Mouse (Mus musculus) midbrain, embryonic 14.5 days (tissue): ENCODE measurements around the gene Rfx5. TPM values are rescaled to one million over a fixed set of nuclear protein-coding genes. Genes with fewer than 3 reads are reported as not detected.

Experiments
- ATAC-seq: fragments of 200-750 bp; cut with Nextera tagmentation; 2 replicates; pipeline ENCODE4 v1.8.0; 2017; ENCODE audit warnings: moderate number of reproducible peaks, moderate library complexity; ENCODE audit not compliant: low FRiP score, low TSS enrichment
- DNase-seq: peaks from one replicate; pipeline ENCODE4 v3.0.0-alpha.2; 2015
- H3K27ac ChIP-seq: fragments of 300-500 bp; sonication (generic); replicated peaks from 2 replicates; pipeline ENCODE4 v1.5.1; 2014; ENCODE audit warnings: mild to moderate bottlenecking, low read depth, low read length, moderate library complexity
- H3K27me3 ChIP-seq: fragments of 300-500 bp; sonication (generic); 2 replicates; pipeline ENCODE4 v1.6.1; 2014; ENCODE audit warnings: low read length, control low read depth, mixed read lengths; ENCODE audit not compliant: control insufficient read depth, insufficient read depth
- H3K36me3 ChIP-seq: fragments of 300-500 bp; sonication (generic); 2 replicates; pipeline ENCODE4 v1.6.1; 2014; ENCODE audit warnings: low read length, control low read depth; ENCODE audit not compliant: control insufficient read depth, insufficient read depth
- H3K4me1 ChIP-seq: fragments of 300-500 bp; sonication (generic); 2 replicates; pipeline ENCODE4 v1.6.1; 2014; ENCODE audit warnings: mild to moderate bottlenecking, antibody characterized with exemption, low read length, control low read depth; ENCODE audit not compliant: control insufficient read depth, insufficient read depth
- H3K4me2 ChIP-seq: fragments of 300-500 bp; sonication (generic); 2 replicates; pipeline ENCODE4 v1.6.1; 2014; ENCODE audit warnings: mild to moderate bottlenecking, low read length, moderate library complexity
- H3K4me3 ChIP-seq: fragments of 300-500 bp; sonication (generic); replicated peaks from 2 replicates; pipeline ENCODE4 v1.5.1; 2014; ENCODE audit warnings: low read depth, low read length
- H3K9ac ChIP-seq: fragments of 300-500 bp; sonication (generic); replicated peaks from 2 replicates; pipeline ENCODE4 v1.6.1; 2014; ENCODE audit warnings: mild to moderate bottlenecking, low read length, moderate library complexity
- H3K9me3 ChIP-seq: fragments of 300-500 bp; sonication (generic); 2 replicates; pipeline ENCODE4 v1.6.1; 2016; ENCODE audit warnings: low read length, control low read depth, mixed read lengths; ENCODE audit not compliant: control insufficient read depth
- WGBS: fragments of 180-500 bp; shearing (Covaris S2); extraction: QIAGEN DNeasy Blood & Tissue Kit; methylation state at CpG from one replicate; pipeline ENCODE4 v1.1.7; 2014; 5-methylcytosine and 5-hydroxymethylcytosine counted together
- polyA plus RNA-seq: library from polyadenylated mRNA; unstranded; fragments of >200 nt; fragmentation: Nextera tagmentation; extraction: Ambion mirVana; gene quantifications from 2 replicates; pipeline ENCODE4 v1.2.1, GENCODE M21; 2014

Rfx5 gene
- polyA plus RNA-seq, 1 experiment from 2014 or later: 8.3 TPM

DNA sequence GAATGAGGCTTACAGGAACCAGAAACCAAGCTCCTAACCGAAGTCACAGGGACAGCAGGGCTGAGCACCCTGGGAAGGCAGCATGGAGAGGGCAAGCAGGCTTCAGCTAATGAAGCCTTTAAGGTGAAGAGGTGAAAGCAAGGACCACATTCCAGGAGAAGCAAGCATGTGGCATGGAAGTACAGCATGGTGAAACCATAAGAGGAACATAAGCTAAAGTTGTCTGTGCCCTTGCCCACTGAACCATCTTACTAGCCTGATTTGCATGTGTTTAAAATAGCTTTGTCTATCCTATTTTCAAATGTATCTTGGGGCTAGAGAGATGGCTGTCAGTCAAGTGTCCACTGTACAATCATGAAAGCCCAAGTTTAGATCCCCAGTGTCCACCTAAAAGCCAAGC is 12.0 kb downstream of the Rfx5 start:
- WGBS: 79% methylated on average over 1 of the region's 1 CpGs
- H3K36me3 ChIP-seq: no peaks in the 10 kb centered on the region
- no peak overlapping the region for H3K4me3 ChIP-seq
- H3K9me3 ChIP-seq: no peaks in the 10 kb centered on the region
- no peak for ATAC-seq
- H3K9ac ChIP-seq: no peak overlapping the region
- H3K27me3 ChIP-seq: no peaks in the 10 kb centered on the region
- no peaks in the 10 kb centered on the region for H3K4me1 ChIP-seq
- DNase-seq: no peak
- no peak overlapping the region for H3K27ac ChIP-seq
- H3K4me2 ChIP-seq: no peak overlapping the region

DNA sequence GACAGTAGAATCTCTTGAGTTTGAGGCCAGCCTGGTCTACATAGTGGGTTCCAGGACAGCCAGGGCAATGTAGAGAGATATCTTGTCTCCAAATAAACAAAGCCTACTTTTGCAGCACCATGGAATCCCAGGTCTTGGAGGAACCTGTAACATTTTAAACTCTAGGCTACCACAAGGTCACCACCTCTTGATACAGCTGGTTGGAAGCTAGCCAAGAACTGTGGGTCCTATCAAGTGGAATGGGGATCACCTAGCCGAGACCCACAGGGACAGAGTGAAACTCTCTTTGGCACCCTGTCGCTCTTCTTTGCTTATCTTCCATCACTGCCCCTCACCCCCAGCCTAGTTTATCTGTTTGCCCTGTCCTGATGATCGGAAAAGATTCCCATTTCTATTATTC is 18.7 kb downstream of the Rfx5 start:
- H3K9me3 ChIP-seq: no peaks in the 10 kb centered on the region
- no peaks in the 10 kb centered on the region for H3K27me3 ChIP-seq
- H3K4me1 ChIP-seq: peaks cover 18% of the 10 kb centered on the region
- WGBS: 87% methylated on average over 3 of the region's 3 CpGs
- no peak for ATAC-seq
- H3K36me3 ChIP-seq: peaks cover 5% of the 10 kb centered on the region; the same call in 1 of the 2 replicates
- no peak overlapping the region for H3K4me3 ChIP-seq
- no peak overlapping the region for H3K27ac ChIP-seq
- DNase-seq: no peak
- H3K9ac ChIP-seq: no peak overlapping the region
- no peak overlapping the region for H3K4me2 ChIP-seq

DNA sequence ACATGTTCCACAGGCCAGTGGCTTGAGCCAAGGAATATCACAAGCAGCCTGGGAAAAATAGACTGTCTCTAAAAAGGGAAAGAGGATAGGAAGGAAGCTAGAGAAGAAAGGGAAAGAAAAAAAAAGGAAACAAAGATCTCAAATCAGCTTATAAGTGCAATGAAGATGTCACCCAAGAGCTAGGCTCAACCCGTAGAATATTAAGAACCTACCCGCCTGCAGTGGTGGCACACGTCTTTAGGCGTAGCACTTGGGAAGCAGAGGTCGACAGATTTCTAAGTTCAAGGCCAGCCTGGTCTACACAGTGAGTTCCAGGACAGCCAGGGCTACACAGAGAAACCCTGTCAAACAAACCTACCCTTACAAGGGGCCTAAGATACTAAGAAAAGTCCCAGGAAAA is 19.7 kb downstream of the Rfx5 start:
- peaks cover 6% of the 10 kb centered on the region; the same call in 1 of the 2 replicates for H3K36me3 ChIP-seq
- DNase-seq: no peak
- no peak for ATAC-seq
- no peak overlapping the region for H3K27ac ChIP-seq
- H3K4me3 ChIP-seq: 0 out of 2 replicates have a peak overlapping the region, but pooled peaks have one; percentile 91
- 84% methylated on average over 5 of the region's 5 CpGs for WGBS
- no peak overlapping the region for H3K9ac ChIP-seq
- no peaks in the 10 kb centered on the region for H3K27me3 ChIP-seq
- peaks cover 18% of the 10 kb centered on the region for H3K4me1 ChIP-seq
- H3K4me2 ChIP-seq: peak overlapping the region; percentile 77
- no peaks in the 10 kb centered on the region for H3K9me3 ChIP-seq

DNA sequence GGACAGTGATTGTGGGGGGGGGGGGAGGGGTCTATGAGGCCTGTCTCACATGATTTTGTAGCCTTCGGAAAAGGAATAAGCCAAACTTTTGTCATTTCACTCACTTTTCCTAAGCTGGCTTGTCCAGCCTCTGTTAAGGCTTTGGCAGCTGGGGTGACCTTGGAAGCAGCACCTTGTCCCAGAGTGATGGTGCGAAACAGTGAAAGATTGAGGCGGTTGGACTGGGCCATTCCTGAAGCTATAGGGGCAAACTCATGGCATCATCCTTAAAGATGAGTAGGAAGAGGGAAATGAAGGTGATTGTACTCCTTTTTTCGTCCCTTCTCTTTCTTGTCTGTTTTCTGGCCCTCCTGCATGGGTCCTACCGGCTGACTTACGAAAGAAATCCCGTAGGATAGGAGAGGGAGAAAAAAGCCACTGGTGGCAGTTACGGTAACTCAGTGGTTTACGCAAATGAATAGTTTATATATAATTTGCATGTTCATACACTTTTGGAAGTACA is 20.2 kb downstream of the Rfx5 start:
- peaks cover 18% of the 10 kb centered on the region for H3K4me1 ChIP-seq
- H3K27ac ChIP-seq: peak overlapping the region; percentile 89; the same call in 1 of the 2 replicates
- peak overlapping the region; percentile 91 for H3K4me3 ChIP-seq
- no peaks in the 10 kb centered on the region for H3K9me3 ChIP-seq
- peaks cover 8% of the 10 kb centered on the region; the same call in 1 of the 2 replicates for H3K36me3 ChIP-seq
- DNase-seq (no peak), ATAC-seq (peak; percentile 7; the same call in 1 of the 2 replicates)
- H3K9ac ChIP-seq: peak overlapping the region; percentile 92
- 20% methylated on average over 9 of the region's 9 CpGs for WGBS
- peak overlapping the region; percentile 77 for H3K4me2 ChIP-seq
- H3K27me3 ChIP-seq: no peaks in the 10 kb centered on the region

DNA sequence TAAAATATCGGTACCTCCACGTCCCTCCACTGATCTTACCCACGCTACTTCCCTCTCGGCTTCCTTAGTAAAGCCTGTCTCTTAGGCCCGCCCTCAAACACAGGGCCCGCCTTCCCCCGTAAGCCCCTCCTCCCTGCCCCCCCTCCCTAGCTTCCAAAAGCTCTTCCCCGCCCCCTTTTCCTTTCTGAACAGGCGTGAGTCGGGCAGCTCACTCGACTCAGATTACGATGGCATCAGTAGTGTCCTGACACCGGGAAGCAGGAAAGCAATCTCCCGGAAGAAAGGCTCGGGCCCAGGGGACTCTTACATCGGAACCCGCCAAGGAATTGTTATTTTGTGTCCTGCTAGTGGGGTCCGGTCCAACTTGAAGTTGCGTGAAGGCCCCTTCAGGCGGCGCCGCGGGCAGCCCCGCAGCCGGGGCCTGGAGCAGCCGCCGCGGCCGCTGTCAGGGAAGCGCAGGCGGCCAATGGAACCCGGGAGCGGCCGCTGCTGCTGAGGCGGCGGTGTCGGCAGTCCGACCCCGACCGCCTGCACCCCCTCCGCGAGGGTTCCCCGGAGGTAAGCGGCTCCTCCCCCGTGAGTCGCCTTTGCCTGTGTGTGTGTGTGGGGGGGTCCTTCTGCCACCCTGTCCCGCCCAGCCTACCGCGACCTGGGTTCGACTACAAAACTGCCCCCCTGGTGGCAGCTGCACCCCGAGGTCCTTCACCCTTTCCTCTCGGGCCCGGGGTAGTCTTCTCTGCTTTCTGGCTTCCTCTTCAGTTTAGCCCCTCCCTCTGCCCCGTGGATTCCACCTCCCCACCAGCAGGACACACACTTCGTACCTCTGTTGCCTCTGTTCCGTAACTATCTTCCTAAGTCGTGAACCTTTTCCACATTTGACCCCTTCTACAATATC is 20.9 kb downstream of the Rfx5 start, which contains the start of gene Pi4kb:
Gene Pi4kb, plus strand, starts transcription at position 204 of the 895 bp plus-strand sequence.
- Histone ChIP-seq H3K9ac (peak within 1 kb of the TSS; percentile 92), H3K4me2 (peak within 1 kb of the TSS; percentile 77), H3K36me3 (peaks cover 11% of the 10 kb centered on the region; the same call in 1 of the 2 replicates), H3K4me1 (peaks cover 18% of the 10 kb centered on the region), H3K27me3 (no peaks in the 10 kb centered on the region), H3K4me3 (peak within 1 kb of the TSS; percentile 91), H3K27ac (peak within 1 kb of the TSS; percentile 89), H3K9me3 (no peaks in the 10 kb centered on the region)
- under 1% methylated on average over 57 of the region's 57 CpGs for WGBS
- ATAC-seq (peak; percentile 92), DNase-seq (peak; percentile 97)

DNA sequence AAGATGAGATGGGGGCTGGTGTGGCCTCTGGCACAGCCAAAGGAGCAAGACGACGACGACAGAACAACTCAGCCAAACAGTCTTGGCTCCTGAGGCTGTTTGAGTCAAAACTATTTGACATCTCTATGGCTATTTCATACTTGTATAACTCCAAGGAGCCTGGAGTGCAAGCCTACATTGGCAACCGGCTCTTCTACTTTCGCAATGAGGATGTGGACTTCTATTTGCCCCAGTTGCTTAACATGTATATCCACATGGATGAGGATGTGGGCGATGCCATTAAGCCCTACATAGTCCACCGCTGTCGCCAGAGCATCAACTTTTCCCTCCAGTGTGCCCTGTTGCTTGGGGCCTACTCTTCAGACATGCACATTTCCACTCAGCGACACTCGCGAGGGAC is 30.4 kb downstream of the Rfx5 start:
- 90% methylated on average over 11 of the region's 11 CpGs for WGBS

DNA sequence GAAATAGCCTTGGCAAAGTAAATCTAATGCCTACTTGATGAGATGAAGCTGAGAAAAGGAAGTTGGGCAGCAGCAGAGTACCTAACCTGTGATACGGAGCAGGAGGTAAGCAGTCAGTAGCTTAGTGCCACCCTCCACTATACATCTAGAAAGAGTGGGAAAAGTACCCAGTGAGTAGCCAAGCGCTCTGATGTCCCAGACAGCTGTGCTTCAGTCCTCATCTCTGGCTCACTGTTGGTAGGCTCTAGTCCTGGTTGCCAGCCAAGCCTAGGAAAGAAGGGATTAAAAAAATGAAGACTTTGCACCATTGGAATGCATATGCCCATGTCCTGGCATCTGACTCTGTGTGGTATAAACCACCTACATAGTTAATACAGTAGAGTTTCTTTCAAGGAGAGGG is 31.6 kb downstream of the Rfx5 start:
- H3K27ac ChIP-seq: no peak overlapping the region
- H3K4me1 ChIP-seq: no peaks in the 10 kb centered on the region
- H3K4me3 ChIP-seq: no peak overlapping the region
- H3K4me2 ChIP-seq: no peak overlapping the region
- H3K36me3 ChIP-seq: peaks cover 35% of the 10 kb centered on the region
- no peak overlapping the region for H3K9ac ChIP-seq
- H3K9me3 ChIP-seq: no peaks in the 10 kb centered on the region
- no peak for ATAC-seq
- no peak for DNase-seq
- H3K27me3 ChIP-seq: no peaks in the 10 kb centered on the region
- 100% methylated on average over 2 of the region's 2 CpGs for WGBS

More for the DNA sequence above, 30.4 kb downstream of the Rfx5 start:
- DNase-seq (no peak), ATAC-seq (no peak)
- Histone ChIP-seq H3K4me2 (no peak overlapping the region), H3K9ac (no peak overlapping the region), H3K27me3 (no peaks in the 10 kb centered on the region), H3K4me1 (no peaks in the 10 kb centered on the region), H3K4me3 (no peak overlapping the region), H3K27ac (no peak overlapping the region), H3K36me3 (peaks cover 39% of the 10 kb centered on the region), H3K9me3 (no peaks in the 10 kb centered on the region)

DNA sequence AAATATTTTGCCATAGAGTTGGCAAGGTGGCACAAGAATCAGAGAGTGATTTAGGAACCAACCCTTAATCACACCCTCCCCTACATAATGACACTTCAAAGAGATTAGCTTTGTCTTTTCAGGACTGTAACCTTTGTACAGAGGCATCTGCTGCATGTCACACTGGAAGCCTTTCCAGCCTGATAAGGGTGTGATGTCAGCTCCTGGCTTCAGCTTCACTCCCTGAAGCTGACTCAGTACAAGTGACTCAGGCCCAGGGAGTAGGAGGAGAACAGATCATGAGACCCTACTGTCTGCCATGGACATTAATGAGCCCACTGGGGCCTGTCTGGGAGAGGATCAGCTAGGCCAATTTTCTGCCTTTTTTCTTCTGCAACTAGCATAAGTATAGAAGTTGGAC is 33.7 kb downstream of the Rfx5 start:
- H3K27ac ChIP-seq: no peak overlapping the region
- H3K36me3 ChIP-seq: peaks cover 26% of the 10 kb centered on the region
- H3K4me1 ChIP-seq: no peaks in the 10 kb centered on the region
- no peak for DNase-seq
- H3K4me3 ChIP-seq: no peak overlapping the region
- no peak overlapping the region for H3K4me2 ChIP-seq
- no peaks in the 10 kb centered on the region for H3K9me3 ChIP-seq
- no peak for ATAC-seq
- H3K27me3 ChIP-seq: no peaks in the 10 kb centered on the region
- H3K9ac ChIP-seq: no peak overlapping the region
